Mouse (Mus musculus) neural tube, embryonic 14.5 days (tissue): Measurements from ENCODE around the gene Il34. TPM values are rescaled to one million over a fixed set of nuclear protein-coding genes. Genes with fewer than 3 reads are reported as not detected.

Experiments
- ATAC-seq: fragments of 200-750 bp; cut with Nextera tagmentation; 2 replicates; pipeline ENCODE4 v1.8.0; 2017; ENCODE audit warnings: low read depth, mild to moderate bottlenecking, moderate TSS enrichment, moderate library complexity
- H3K27ac ChIP-seq: fragments of 300-500 bp; sonication (generic); 2 replicates; pipeline ENCODE4 v1.5.1; 2014; ENCODE audit warnings: low read depth, mild to moderate bottlenecking, control low read depth, low read length, moderate library complexity, mixed read lengths
- H3K27me3 ChIP-seq: fragments of 300-500 bp; sonication (generic); 2 replicates; pipeline ENCODE4 v1.6.1; 2014; ENCODE audit warnings: low read length; ENCODE audit not compliant: control insufficient read depth, insufficient read depth
- H3K36me3 ChIP-seq: fragments of 300-500 bp; sonication (generic); 2 replicates; pipeline ENCODE4 v1.6.1; 2014; ENCODE audit warnings: low read length, mixed read lengths; ENCODE audit not compliant: control insufficient read depth, insufficient read depth
- H3K4me1 ChIP-seq: fragments of 300-500 bp; sonication (generic); 2 replicates; pipeline ENCODE4 v1.6.1; 2014; ENCODE audit warnings: low read length; ENCODE audit not compliant: control insufficient read depth, insufficient read depth
- H3K4me2 ChIP-seq: fragments of 300-500 bp; sonication (generic); 2 replicates; pipeline ENCODE4 v1.6.1; 2014; ENCODE audit warnings: mild to moderate bottlenecking, low read depth, low read length, control low read depth
- H3K4me3 ChIP-seq: fragments of 300-500 bp; sonication (generic); 2 replicates; pipeline ENCODE4 v1.5.1; 2014; ENCODE audit warnings: low read depth, low read length, control low read depth, mixed read lengths
- H3K9ac ChIP-seq: fragments of 300-500 bp; sonication (generic); replicated peaks from 2 replicates; pipeline ENCODE4 v1.6.1; 2014; ENCODE audit warnings: low read depth, mild to moderate bottlenecking, control low read depth, low read length, mixed read lengths
- H3K9me3 ChIP-seq: fragments of 300-500 bp; sonication (generic); 2 replicates; pipeline ENCODE4 v1.6.1; 2016; ENCODE audit warnings: low read length; ENCODE audit not compliant: control insufficient read depth
- WGBS: fragments of 180-500 bp; shearing (Covaris S2); extraction: QIAGEN DNeasy Blood & Tissue Kit; methylation state at CpG from one replicate; pipeline ENCODE4 v1.1.7; 2014; 5-methylcytosine and 5-hydroxymethylcytosine counted together
- polyA plus RNA-seq: library from polyadenylated mRNA; unstranded; fragments of >200 nt; fragmentation: Nextera tagmentation; extraction: Ambion mirVana; gene quantifications from 2 replicates; pipeline ENCODE4 v1.2.1, GENCODE M21; 2014

Il34 gene
- polyA plus RNA-seq, 1 experiment from 2014 or later, result 1.2 TPM

DNA sequence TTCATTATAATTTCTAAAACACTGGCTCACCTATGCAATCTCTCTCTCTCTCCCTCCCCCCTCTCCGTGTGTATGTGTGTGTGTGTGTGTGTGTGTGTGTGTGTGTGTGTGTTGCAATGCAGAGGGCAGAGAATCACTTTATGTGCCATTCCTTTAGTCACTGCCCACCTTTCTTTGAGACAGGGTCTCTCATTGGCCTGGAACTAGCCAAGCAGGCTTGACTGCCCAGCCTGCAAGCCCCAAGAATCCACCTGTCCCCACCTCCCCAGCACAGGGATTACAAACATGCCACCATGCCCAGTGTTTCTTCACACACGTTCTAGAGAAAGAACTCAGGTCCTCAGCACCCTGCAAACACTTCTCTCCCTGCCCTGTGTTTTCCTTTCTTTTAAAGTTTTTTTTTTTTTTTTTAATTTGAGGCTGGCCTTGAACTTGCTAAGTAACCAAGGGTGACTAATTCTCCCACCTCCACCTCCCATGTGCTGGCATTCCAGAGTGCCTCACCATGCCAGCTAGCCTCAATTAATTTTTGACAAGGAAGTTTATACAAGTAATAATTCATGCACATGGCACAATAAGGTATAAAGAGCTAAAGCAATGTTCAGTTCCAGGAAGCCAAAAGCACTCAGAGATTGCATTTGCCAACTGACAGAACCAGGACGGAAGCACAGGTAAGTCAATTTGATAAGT lies 754 bp downstream of the Il34 start:
- peaks cover 14% of the 10 kb centered on the region for H3K36me3 ChIP-seq
- H3K9me3 ChIP-seq, result no peaks in the 10 kb centered on the region
- H3K9ac ChIP-seq, result no peak overlapping the region
- ATAC-seq, result no peak
- H3K27me3 ChIP-seq, result no peaks in the 10 kb centered on the region
- H3K4me2 ChIP-seq, result no peak overlapping the region
- H3K4me1 ChIP-seq, result no peaks in the 10 kb centered on the region
- 61% methylated on average over 2 of the region's 3 CpGs for WGBS
- no peak overlapping the region for H3K4me3 ChIP-seq
- H3K27ac ChIP-seq, result no peak overlapping the region

DNA sequence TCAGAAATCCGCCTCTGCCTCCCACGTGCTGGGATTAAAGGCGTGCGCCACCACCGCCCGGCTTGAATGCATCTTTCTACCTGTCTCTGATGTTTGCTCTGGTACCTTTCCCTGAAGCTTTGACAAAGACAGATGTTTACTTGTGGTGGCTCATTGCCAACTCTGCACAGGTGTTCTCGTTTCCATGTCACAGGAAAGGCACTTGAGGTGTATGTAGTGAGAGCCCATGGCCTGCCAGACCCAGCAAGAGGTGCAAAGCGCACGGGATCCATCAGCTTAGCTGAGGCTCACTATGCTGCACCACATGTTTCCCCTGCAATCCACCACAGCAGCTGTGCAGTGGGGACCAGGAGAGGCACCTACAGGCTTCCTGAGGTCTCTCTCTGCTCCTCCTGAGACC lies 1.9 kb downstream of the Il34 start:
- Histone ChIP-seq H3K4me3 (no peak overlapping the region), H3K36me3 (0 out of 2 replicates have a peak, but pooled peaks cover 2% of the 10 kb centered on the region), H3K9ac (no peak overlapping the region), H3K9me3 (no peaks in the 10 kb centered on the region), H3K4me2 (no peak overlapping the region), H3K4me1 (no peaks in the 10 kb centered on the region), H3K27me3 (no peaks in the 10 kb centered on the region), H3K27ac (no peak overlapping the region)
- ATAC-seq, result no peak
- WGBS, result 93% methylated on average over 9 of the region's 9 CpGs

DNA sequence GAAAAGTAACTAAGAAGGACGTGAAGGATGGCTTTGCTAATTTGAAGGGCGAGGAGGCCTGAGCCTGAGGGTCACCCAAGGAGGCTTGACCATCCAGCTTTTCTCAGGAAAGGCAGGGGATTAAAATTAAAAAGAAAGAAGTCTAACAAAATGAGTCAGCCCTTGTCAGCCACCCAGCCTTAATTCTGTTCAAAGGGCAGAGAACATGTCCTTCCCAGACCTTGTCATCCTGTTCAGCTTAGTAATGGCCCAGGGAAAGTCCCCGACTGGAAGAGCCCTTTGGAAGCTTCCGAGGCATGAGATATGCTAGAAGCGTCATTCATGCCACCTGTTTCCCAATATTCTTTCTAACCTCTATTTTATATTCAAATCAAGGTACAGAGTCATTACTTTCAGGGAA lies 2.7 kb downstream of the Il34 start:
- 81% methylated on average over 5 of the region's 5 CpGs for WGBS
- no peaks in the 10 kb centered on the region for H3K9me3 ChIP-seq
- H3K36me3 ChIP-seq, result no peaks in the 10 kb centered on the region
- no peak overlapping the region for H3K4me2 ChIP-seq
- H3K27me3 ChIP-seq, result no peaks in the 10 kb centered on the region
- no peak overlapping the region for H3K4me3 ChIP-seq
- no peaks in the 10 kb centered on the region for H3K4me1 ChIP-seq
- H3K27ac ChIP-seq, result no peak overlapping the region
- no peak for ATAC-seq
- no peak overlapping the region for H3K9ac ChIP-seq

DNA sequence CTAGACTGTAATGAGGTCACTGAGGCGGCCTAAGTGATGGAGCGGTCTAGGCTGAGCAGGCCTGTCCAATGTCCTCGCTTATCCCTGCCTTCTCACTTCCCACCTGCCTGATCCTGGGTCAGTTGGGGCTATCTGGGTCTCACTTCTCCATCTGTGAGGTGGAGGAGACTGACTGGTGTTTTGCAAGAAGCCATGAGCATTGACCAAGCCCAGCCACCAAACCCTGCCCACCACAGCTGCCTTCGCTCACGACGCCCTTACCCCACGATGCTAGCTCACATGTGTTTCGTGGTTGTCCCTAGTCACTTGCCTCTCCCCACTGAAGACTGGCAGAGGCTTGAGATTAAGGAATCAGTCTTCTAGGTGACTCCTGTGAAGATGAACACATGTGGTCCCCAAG lies 8.6 kb downstream of the Il34 start:
- Histone ChIP-seq H3K4me3 (no peak overlapping the region), H3K27ac (no peak overlapping the region), H3K4me1 (no peaks in the 10 kb centered on the region), H3K4me2 (no peak overlapping the region), H3K9ac (no peak overlapping the region), H3K36me3 (no peaks in the 10 kb centered on the region), H3K27me3 (no peaks in the 10 kb centered on the region), H3K9me3 (no peaks in the 10 kb centered on the region)
- no peak for ATAC-seq
- 96% methylated on average over 8 of the region's 8 CpGs for WGBS

DNA sequence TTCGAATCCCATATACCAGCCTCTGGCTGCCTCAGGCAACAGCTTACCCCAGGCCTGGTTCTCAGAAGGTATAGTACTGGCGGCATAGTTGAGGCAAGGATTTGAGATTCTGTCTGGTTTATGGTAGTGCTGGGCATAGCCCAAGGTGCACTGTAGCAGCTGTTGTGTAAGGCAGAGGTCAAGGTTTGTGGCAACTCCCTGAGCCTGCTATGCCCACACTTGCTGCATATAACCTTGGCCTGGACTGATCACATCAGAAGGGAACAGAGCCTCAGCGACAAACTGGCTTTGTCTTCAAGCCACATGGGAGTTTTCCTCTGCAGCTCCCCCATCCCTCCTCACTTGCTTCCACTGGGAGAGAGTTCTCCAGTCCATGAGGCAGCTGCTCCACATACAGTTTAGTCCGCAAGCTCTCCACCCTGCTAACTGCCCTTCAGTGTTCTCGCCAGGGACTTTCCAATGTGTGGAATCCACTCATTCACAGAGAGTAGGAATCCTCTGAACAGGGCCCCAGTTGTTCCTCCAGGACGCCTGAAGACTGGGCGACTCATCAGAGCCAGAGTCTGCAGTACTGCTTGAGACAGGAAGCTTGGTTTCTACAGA lies 11.3 kb downstream of the Il34 start:
- H3K36me3 ChIP-seq, result no peaks in the 10 kb centered on the region
- no peak overlapping the region for H3K4me2 ChIP-seq

DNA sequence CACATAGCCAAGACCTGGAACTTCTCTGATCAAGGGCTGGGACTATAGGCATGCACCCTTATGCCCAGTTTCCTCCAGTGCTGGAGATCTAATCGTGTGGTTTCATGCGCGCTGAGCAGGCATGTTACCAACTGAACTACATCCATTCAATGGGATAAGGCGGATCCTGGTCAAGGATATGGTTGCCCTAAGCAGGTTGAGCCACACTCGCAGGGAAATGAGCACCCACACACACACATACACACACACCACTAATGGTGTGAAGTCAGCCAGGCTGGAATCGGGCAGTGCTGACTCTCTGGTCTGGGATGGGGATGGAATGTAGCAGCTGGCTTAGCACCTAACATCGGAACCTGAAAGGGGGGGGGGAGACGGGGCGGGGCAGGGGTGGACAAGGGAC lies 11.8 kb downstream of the Il34 start:
- no peak overlapping the region for H3K9ac ChIP-seq
- H3K4me3 ChIP-seq, result no peak overlapping the region
- no peak for ATAC-seq
- no peaks in the 10 kb centered on the region for H3K27me3 ChIP-seq
- H3K36me3 ChIP-seq, result no peaks in the 10 kb centered on the region
- no peaks in the 10 kb centered on the region for H3K9me3 ChIP-seq
- H3K27ac ChIP-seq, result no peak overlapping the region
- 94% methylated on average over 9 of the region's 9 CpGs for WGBS
- no peaks in the 10 kb centered on the region for H3K4me1 ChIP-seq
- H3K4me2 ChIP-seq, result no peak overlapping the region

More for the DNA sequence above, 11.3 kb downstream of the Il34 start:
- no peak overlapping the region for H3K9ac ChIP-seq
- 91% methylated on average over 7 of the region's 7 CpGs for WGBS
- no peak overlapping the region for H3K4me3 ChIP-seq
- H3K4me1 ChIP-seq, result no peaks in the 10 kb centered on the region
- no peaks in the 10 kb centered on the region for H3K27me3 ChIP-seq
- no peak for ATAC-seq
- no peaks in the 10 kb centered on the region for H3K9me3 ChIP-seq
- H3K27ac ChIP-seq, result no peak overlapping the region

DNA sequence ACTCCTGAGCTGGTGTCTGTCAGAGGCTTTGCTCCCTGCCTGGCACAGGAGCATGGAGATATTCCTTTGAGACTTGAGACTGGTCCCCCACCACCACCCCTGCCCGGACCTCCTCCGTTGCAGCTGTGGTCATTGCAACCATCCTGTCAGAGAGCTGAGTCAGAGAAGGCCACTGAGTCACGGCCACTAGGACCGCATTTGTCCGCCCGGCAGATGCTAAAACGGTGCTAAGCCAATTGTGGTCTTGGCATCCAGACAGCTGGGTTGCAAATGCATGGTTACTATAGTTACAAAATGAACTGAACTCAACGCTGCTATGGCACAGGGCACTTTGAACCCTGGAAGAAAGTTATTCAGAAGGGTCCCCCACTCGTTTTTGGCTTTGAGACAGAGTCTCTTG lies 12.2 kb downstream of the Il34 start:
- H3K27ac ChIP-seq, result no peak overlapping the region
- H3K4me3 ChIP-seq, result no peak overlapping the region
- no peaks in the 10 kb centered on the region for H3K4me1 ChIP-seq
- no peaks in the 10 kb centered on the region for H3K36me3 ChIP-seq
- WGBS, result 74% methylated on average over 9 of the region's 9 CpGs
- ATAC-seq, result no peak
- H3K9ac ChIP-seq, result no peak overlapping the region
- H3K27me3 ChIP-seq, result no peaks in the 10 kb centered on the region
- H3K9me3 ChIP-seq, result no peaks in the 10 kb centered on the region
- H3K4me2 ChIP-seq, result no peak overlapping the region

DNA sequence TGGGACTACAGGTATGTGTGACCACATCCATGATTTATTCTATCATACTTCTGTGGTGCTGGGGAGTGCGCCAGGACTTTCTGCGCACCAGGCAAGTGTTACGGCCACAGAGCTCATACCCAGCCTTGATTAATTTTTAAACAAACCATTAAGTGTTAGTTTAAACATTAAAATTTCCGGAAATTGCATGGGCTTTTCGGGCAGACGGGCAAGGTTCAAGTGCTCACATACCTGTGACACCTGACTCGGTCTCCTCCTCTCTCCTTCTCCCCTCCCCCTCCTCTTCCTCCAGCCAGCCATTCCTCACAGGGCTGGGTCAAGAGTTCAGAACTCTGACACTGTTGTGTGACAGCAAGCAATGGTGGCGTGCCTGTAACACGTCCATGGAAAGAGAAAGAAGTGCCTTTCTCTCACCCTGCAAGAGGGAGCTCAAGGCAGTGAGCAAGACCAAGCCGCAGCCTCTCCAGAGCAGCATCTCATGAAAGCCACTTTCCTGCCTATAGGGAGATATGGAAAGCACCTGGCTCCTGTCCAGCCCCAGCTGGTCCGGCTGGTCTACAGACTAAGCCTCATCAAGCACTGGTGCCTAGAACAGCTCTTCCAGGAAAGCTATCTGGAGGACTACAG lies 13.0 kb downstream of the Il34 start:
- 80% methylated on average over 11 of the region's 11 CpGs for WGBS
- H3K9me3 ChIP-seq, result no peaks in the 10 kb centered on the region

DNA sequence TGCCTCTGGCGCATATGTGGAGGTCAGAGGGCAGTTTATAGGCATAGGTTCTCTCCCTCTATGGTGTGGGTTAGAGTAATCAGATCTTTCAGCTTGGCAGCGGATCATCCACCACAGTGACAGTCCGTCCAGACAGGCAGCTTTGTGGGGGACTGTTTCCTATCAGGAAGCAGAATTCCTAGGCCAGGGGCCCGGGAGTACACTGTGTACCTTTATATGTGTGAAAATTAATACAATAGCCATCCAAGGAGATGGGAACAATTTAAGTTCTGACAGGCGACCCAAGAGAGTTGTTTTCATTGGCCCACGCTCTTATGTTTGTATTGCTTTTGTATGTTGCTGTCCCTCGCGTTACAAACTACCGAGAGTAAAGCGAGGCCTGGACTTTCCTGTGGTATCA lies 14.6 kb downstream of the Il34 start:
- Histone ChIP-seq H3K9ac (no peak overlapping the region), H3K4me3 (no peak overlapping the region), H3K36me3 (no peaks in the 10 kb centered on the region), H3K9me3 (no peaks in the 10 kb centered on the region), H3K27me3 (no peaks in the 10 kb centered on the region), H3K27ac (no peak overlapping the region), H3K4me1 (no peaks in the 10 kb centered on the region), H3K4me2 (no peak overlapping the region)
- no peak for ATAC-seq
- 78% methylated on average over 10 of the region's 10 CpGs for WGBS

More for the DNA sequence above, 13.0 kb downstream of the Il34 start:
- Histone ChIP-seq H3K4me1 (no peaks in the 10 kb centered on the region), H3K27ac (no peak overlapping the region), H3K9ac (no peak overlapping the region), H3K4me3 (no peak overlapping the region), H3K4me2 (no peak overlapping the region), H3K36me3 (no peaks in the 10 kb centered on the region), H3K27me3 (no peaks in the 10 kb centered on the region)
- ATAC-seq, result no peak
